Mouse (Mus musculus) CD4-positive, CD25-positive, alpha-beta regulatory T cell, adult 2 months (primary cell): ENCODE results near the gene Zdhhc6.

Source experiments
- DNase-seq: peaks from one replicate; pipeline ENCODE4 v3.0.0-alpha.2; 2012; ENCODE audit warnings: low read depth, low spot score

Zdhhc6 gene

DNA sequence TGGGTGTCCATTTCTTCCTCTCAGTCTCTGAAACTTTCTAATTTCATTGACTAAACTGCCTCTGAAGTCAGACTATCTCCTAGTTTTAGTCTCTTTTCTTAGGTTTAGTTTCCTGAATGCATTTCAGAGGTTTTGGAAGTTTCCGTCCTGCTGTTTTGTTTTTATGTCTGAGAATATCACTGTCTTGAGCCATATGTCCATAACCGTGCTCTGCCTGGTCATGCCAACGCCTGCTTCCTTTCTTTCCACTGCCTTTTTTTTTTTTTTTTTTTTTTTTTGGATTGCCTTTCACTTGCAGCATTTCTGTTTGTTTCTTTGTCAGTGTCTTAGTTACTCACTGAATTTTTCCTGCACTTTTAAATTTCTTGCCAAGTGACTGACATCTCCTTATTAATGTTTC is 15.3 kb downstream of the Zdhhc6 start:
- DNase-seq = no peak

DNA sequence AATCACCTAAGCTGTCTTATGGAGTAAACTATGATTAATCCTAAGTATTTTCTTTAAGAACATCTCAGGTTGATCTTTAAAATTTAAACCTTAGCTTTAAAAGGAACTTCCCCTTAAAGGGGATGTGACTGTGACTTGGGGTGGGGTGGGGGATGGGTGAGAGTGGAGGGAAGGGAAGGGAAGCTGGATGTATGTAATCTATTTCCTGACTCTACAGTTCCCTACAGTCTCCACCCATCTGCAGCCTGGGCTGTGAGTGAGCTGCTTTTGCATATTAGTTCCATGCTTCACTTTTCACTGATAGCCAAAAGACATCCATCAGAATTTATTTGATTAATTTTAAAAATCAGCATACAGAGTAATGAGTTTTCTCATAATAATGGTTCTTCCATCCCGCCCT is 16.5 kb downstream of the Zdhhc6 start:
- no peak for DNase-seq

DNA sequence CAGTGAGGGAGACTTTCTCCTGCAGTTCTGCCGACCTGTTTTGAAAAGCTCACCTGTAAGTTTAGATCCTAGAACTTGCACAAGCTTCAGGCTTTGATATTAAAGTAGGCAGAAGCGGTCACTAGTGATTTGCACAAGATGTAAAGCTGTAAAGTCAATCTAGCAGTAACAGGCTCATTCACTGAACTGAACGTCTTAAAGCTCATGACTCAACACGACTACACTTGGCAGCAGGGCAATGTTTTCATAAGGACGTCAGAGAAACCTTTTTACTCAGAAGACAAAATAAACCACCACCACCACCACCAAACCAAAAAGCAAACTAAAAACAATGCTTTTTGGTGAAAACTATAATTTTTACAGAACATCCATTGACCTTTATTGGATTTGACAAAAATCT is 17.9 kb downstream of the Zdhhc6 start:
- DNase-seq = no peak

DNA sequence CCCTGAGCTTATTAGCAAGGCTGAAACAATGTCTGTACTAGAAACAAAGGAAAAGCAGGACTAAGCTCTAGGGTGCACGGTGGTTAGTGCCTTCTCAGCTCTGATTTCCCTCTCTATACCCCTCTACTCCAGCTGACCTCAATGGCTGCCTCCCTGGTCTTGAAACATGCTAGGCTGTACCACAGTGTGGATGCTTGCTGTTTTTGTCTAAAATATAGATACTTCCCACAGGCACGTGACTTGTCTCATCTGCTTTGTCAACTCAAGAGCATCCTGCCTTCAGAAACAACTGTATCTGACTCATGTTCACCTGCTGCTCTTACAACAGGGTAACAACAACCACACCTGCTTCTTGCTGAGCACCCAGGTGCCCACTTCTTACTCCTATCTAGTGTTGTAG is 18.3 kb downstream of the Zdhhc6 start:
- no peak for DNase-seq

GRCm38 (mm10) chr19:55296301-55296700 is 19.5 kb downstream of the Zdhhc6 start:
- no peak for DNase-seq

- DNase-seq = no peak
Measured at GRCm38 (mm10) chr19:55295556-55295955, 20.3 kb downstream of the Zdhhc6 start.

- DNase-seq = no peak
Measured at GRCm38 (mm10) chr19:55295075-55295474, 20.8 kb downstream of the Zdhhc6 start.

DNA sequence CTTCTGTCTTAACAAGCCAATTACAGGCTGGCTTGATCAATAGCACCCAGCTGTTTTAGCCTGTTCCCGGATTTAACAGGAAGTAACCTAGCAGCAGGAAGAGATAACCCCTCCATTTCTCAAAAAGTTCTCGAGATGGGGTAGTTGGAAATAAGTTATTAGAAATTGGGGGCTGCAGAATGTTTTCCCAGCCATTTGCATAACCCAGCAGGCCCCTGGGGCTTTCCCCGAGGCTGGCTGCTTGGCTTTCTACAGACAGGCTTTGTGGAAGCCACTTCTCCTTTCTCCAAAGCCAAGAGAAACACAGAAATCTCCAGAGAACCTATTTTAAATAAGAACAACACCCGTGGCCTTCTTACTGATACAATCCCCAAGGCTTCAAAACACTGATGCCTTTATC is 22.7 kb downstream of the Zdhhc6 start:
- DNase-seq = no peak

GRCm38 (mm10) chr19:55292210-55292850 is 23.5 kb downstream of the Zdhhc6 start:
- no peak for DNase-seq

GRCm38 (mm10) chr19:55290621-55291270 is 25.1 kb downstream of the Zdhhc6 start:
- no peak for DNase-seq

DNA sequence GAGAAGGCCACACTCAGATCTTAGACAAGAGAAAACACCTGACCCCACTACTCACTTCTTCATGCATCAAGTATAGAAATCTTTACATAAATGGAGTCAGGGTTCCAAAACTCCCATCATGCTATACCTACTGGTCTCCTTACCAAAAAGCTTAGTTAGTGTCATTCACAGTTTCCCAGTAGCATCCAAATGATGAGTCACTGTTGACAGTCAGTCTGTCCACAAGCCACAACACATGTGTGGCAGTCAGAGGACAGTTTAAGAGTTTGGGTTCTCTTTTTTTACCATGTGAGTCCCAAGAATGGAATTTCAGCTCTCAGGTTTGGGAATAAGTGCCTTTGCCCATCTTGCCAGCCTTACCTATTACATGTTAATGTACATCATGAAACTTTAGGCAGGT is 26.9 kb downstream of the Zdhhc6 start:
- DNase-seq = no peak

DNA sequence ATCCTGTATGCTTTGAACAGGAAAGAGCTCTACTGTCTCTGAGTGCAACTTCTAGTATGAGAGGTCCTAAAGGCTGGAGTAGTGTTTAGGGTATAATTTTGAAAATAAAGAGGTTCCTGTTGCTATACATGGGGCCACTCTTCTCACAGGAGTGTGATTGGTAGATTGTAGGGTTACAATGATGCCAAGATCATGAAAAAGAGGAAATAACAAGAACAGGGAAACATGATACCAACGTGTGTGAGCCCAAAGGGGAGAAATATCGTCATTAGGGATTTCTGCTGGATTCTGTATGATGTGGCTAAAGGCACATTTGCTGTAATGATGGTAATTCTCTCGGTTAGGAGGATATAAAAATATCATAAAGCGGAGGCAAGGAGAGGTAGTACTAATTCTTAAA is 29.8 kb downstream of the Zdhhc6 start:
- DNase-seq = no peak

DNA sequence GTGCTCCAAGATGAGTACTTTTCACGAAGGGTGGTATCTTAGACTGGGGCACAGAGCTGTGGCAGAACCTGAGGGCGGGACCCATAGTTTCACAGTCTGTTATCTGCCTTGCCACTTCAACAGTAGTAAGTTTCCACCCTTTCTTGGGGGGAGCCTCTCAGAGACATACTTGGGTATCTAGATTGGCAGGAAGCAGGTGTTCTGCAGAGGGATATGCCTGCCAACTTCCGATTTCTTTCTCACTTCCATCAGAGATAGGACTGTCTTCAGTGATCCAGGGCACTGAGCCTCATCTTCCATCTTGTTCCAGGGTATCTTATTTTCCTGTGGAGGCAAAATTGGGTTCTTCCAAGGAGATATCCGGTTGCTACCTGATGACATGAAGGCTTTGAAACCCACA is 31.7 kb downstream of the Zdhhc6 start:
- no peak for DNase-seq

- DNase-seq = no peak
Measured at GRCm38 (mm10) chr19:55276770-55277169, 39.1 kb downstream of the Zdhhc6 start.

DNA sequence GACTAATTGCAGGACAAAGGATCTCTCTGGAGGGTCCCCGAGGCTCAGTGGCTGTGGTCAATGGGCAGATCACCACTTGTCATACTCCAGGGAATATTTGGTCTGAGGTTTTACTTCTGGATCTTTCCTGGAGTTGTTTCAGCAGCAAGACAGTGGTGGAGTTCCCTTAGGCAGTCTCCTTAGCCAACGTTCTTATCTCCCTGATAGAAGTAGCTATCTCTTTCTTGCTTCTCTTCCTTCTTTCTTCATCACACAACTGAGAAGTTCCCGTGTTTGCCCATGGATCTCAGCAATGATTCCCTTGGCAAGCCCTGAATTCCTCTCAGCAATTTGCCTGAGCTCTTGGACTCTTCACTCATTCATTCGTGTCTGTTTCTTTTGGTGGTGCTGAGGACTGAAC is 39.7 kb downstream of the Zdhhc6 start:
- no peak for DNase-seq

DNA sequence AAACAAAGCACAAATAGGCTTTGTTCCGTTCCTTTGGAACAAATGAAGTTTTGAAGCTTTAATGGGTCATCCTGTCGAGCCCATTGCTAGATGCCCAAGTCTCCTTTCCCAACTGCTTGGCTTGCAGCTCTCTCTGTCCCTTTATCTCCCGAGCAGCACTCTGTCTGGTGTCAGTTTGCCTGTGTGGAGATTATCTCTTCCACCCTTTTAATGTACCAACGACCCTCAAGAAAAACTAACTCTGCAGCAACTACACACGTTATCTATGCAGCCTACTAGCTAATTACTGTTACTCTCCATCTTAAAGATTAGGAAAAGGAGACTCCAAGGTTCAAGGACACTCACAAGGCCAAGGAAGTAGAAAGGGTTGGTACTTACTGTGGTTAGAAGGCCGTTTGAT is 42.5 kb downstream of the Zdhhc6 start:
- DNase-seq = no peak

DNA sequence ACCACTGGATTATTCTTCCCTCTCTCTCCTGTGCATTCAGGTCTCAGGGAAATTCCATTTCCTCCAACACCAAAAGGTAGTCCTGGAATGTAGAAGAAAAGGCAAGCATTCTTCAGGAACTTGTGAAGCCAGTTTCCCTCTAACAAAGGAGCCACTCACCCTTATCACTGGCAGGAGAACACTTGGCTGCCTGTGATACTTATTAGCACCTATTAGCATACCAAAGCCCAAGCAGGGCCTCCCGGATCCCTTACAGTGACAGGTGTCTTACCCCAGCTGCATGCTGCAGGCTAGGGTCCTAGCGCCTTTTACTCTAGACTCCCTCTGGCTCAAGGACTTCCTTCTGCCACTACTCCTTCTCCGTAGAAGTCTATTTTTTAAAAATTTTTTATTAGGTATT is 44.4 kb downstream of the Zdhhc6 start:
- no peak for DNase-seq

GRCm38 (mm10) chr19:55269051-55269450 is 46.8 kb downstream of the Zdhhc6 start:
- DNase-seq = no peak

DNA sequence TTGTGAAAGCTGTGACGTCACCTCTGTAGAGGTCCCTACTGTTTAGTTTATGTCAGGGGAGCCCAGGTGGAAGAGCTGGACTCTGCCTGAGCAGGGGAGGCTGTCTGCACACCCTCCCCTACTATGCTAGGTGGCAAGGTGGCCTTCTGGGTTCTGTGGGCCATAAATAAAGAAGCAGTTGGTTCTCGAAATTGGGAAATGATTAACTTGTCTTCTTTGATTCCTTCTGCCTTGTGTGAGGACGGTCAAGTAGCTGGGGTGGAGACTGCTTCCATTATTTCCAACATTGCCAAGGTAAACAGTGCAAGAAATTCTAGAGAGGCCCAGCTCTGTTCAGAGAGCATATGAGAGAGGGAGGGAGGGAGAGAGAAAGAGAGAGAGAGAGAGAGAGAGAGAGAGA is 47.7 kb downstream of the Zdhhc6 start:
- no peak for DNase-seq

GRCm38 (mm10) chr19:55266786-55267185 is 49.0 kb downstream of the Zdhhc6 start:
- no peak for DNase-seq

- DNase-seq = no peak
Measured at GRCm38 (mm10) chr19:55265269-55265668, 50.6 kb downstream of the Zdhhc6 start.

DNA sequence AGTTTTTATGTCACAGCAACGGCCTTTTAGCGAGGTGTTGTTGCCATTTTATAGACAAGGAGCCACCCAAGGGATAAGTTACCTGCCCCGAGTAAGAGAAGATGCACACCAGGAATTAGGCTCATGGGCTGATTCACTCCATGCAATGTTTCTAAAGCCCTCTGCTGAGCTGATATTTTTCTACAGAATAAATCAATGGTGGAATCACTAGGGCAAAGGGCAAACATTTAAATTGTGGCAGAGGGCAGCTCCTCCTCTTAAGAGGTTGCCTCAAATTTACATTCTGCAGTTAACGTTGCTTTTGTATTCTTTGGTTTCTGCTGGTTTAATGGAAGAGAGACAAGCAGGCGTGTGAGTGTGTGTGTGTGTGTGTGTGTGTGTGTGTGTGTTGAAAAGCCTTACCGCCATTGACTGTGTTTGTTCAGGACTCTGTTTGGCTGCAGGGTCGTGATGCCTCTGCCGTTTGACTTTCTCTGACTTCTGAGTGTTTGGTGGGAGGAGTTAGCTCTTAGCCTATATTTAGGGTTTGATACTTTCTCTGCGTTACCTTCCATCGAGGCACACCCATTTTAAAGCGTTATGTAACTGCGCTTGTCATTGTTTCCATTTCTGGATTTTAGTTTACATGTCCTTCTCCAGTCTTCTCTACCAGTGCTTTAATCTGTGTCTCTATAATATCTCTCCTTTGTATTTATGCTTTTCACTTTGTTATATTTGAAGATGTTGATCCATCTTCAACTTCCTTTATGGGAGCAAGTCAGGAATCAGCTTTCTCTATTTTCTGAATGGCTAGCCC is 55.2 kb downstream of the Zdhhc6 start:
- peak; percentile 24 for DNase-seq

- DNase-seq = no peak
Measured at GRCm38 (mm10) chr19:55258514-55258913, 57.3 kb downstream of the Zdhhc6 start.
